Mouse (Mus musculus) left cerebral cortex, postnatal 10 days (tissue): ENCODE measurements around the gene Olfr1367. TPM values are rescaled to one million over a fixed set of nuclear protein-coding genes. Genes with fewer than 3 reads are reported as not detected.
"Not testable (repeated sequence)": the region's sequence is repeated elsewhere in the genome, so short reads cannot be mapped to it uniquely, and the experiment has no call there.

Experiments
- DNase-seq, 2 experiments: peaks; one replicate each; pipeline ENCODE4 v3.0.0; 2021 to 2022; ENCODE audit warnings: low spot score in 2 of 2, mixed read lengths in 1 of 2; ENCODE audit errors: extremely low spot score in 1 of 2
- intact Hi-C: fragments of 180-260 bp; cut with DNase I; formaldehyde crosslinking; loops from one replicate; pipeline ENCODE4 v1.15.1; 2025
- microRNA-seq: library from miRNA; unstranded; fragments of <30 nt; microRNA quantifications from one replicate; pipeline ENCODE4 v1.2.0, GENCODE M21; 2022
- total RNA-seq, 2 experiments: library from RNA; stranded (reverse); gene quantifications; 2 replicates each; pipeline ENCODE4 v1.2.3; 2021

Gene Olfr1367
- total RNA-seq, 2 experiments from 2014 or later, result not detected

GRCm38 (mm10) chr13:21372700-21373099, 26.0 kb downstream of the Olfr1367 start:
- DNase-seq, result no peak
- intact Hi-C loops, result no loop called here

- intact Hi-C loops, result no loop called here
- no peak for DNase-seq
These were observed 31.1 kb downstream of the Olfr1367 start for GRCm38 (mm10) chr13:21377773-21378172.

- intact Hi-C loops, result no loop called here
- DNase-seq, result no peak
These were observed 48.5 kb downstream of the Olfr1367 start for GRCm38 (mm10) chr13:21395211-21395610.

- no peak for DNase-seq
- intact Hi-C loops, result no loop called here
These were observed 48.9 kb downstream of the Olfr1367 start for GRCm38 (mm10) chr13:21395623-21396022.

- intact Hi-C loops, result not testable (repeated sequence)
These were observed 49.3 kb downstream of the Olfr1367 start for GRCm38 (mm10) chr13:21396048-21396447.

GRCm38 (mm10) chr13:21397486-21397885, 50.8 kb downstream of the Olfr1367 start:
- intact Hi-C loops, result no loop called here
- no peak for DNase-seq

More at GRCm38 (mm10) chr13:21396048-21396447, 49.3 kb downstream of the Olfr1367 start:
- DNase-seq, result peak in 1 of 2 experiments; percentile 36

Small RNAs within 50 kb of the gene (microRNA-seq; reads per million reads assigned to microRNA genes)
- gene Mir6942, result not detected

Other genes starting within 250 kb of the Olfr1367 start
- not detected for gene Olfr1369-ps1, start 235.4 kb upstream of the Olfr1367 start, total RNA-seq
- gene Olfr263, start 217.3 kb upstream of the Olfr1367 start, total RNA-seq, result not detected
- gene Olfr1368, start 201.0 kb upstream of the Olfr1367 start, total RNA-seq, result not detected
- 10 to 100 TPM; 43.1 to 45.0 TPM for gene Trim27, start 167.5 kb upstream of the Olfr1367 start, total RNA-seq
- not detected for gene Gpx5, start 54.2 kb upstream of the Olfr1367 start, total RNA-seq
- not detected for gene Gpx6, start 34.8 kb upstream of the Olfr1367 start, total RNA-seq
- gene Zscan12, start 15.9 kb downstream of the Olfr1367 start, total RNA-seq, result 1 to 10 TPM; 8.0 to 8.5 TPM
- 10 to 100 TPM; 36.7 to 40.7 TPM for gene Zkscan3, start 55.8 kb downstream of the Olfr1367 start, total RNA-seq
- gene Pgbd1, start 94.1 kb downstream of the Olfr1367 start, total RNA-seq, result 1 to 10 TPM; 1.5 to 2.1 TPM
- gene Zscan26, start 106.8 kb downstream of the Olfr1367 start, total RNA-seq, result 10 to 100 TPM; 27.6 to 30.0 TPM
- 1 to 10 TPM in 1 of 2 experiments, under 1 TPM in 1; 0.77 to 1.0 TPM for gene Nkapl, start 121.6 kb downstream of the Olfr1367 start, total RNA-seq
- 1 to 10 TPM; 7.4 TPM for gene Zkscan4, start 132.0 kb downstream of the Olfr1367 start, total RNA-seq
- not detected for gene Gm10065, start 132.5 kb downstream of the Olfr1367 start, total RNA-seq
- gene AK157302, start 148.3 kb downstream of the Olfr1367 start, total RNA-seq, result 10 to 100 TPM; 16.5 to 17.2 TPM
- gene Gm11273, start 154.5 kb downstream of the Olfr1367 start, total RNA-seq, result 10 to 100 TPM; 56.4 to 59.3 TPM
- gene Zkscan8, start 184.2 kb downstream of the Olfr1367 start, total RNA-seq, result 10 to 100 TPM; 10.6 to 13.6 TPM
- not detected for gene Olfr1366, start 195.9 kb downstream of the Olfr1367 start, total RNA-seq
- gene Olfr1535, start 213.0 kb downstream of the Olfr1367 start, total RNA-seq, result not detected
- not detected for gene Olfr1364, start 234.8 kb downstream of the Olfr1367 start, total RNA-seq